In genomic region chr2:6322376-6322901, GRCm38 (mm10) we compare ENCODE assay signal across 8 mouse cellular contexts. TPM values are rescaled to one million over a fixed set of nuclear protein-coding genes. Genes with fewer than 3 reads are reported as not detected.
A peak's percentile ranks its signal among the peaks of the same experiment; 100 is the strongest.
DNase-seq lines count a peak whose midpoint lies in the region; ATAC-seq and TF ChIP-seq lines count a peak whose summit lies in the region.

Usp6nl (plus strand) TSS chr2:6322667.

- no peak for TF ChIP-seq CTCF in spleen, adult 2 months (IDR thresholded peaks at IDR 0.05; ENCODE audit: extremely low read depth, insufficient read depth, insufficient read length, insufficient replicate concordance)

- H3K4me2 ChIP-seq in embryonic facial prominence, embryonic 14.5 days (ENCODE audit: low read depth, low read length) = peak within 1 kb of the TSS; percentile 70
- H3K4me2 ChIP-seq in limb, embryonic 14.5 days (replicated peaks; ENCODE audit: low read depth, low read length, severe bottlenecking) = peak within 1 kb of the TSS; percentile 61
- peak within 1 kb of the TSS; percentile 82 for H3K4me2 ChIP-seq in midbrain, embryonic 16.5 days (ENCODE audit: low read length)

- H3K27ac ChIP-seq in embryonic facial prominence, embryonic 14.5 days (replicated peaks; ENCODE audit: low read depth, low read length) = peak within 1 kb of the TSS; percentile 97
- H3K27ac ChIP-seq in limb, embryonic 14.5 days (replicated peaks; ENCODE audit: low read depth, low read length) = peak within 1 kb of the TSS; percentile 98
- H3K27ac ChIP-seq in midbrain, embryonic 16.5 days (ENCODE audit: low read length) = peak within 1 kb of the TSS; percentile 94
- peak within 1 kb of the TSS; percentile 88 for H3K27ac ChIP-seq in spleen, adult 2 months (ENCODE audit: insufficient read depth, low read length)

- TF ChIP-seq POLR2A in limb, embryonic 14.5 days (IDR thresholded peaks at IDR 0.05; ENCODE audit: borderline replicate concordance, extremely low read depth, insufficient read depth, insufficient read length) = peak; percentile 74; the same call in 1 of the 2 replicates
- peak; percentile 53 for TF ChIP-seq POLR2A in spleen, adult 2 months (IDR thresholded peaks at IDR 0.05; ENCODE audit: low read depth, low read length)

- H3K9me3 ChIP-seq in embryonic facial prominence, embryonic 14.5 days (ENCODE audit: control insufficient read depth, low read length) = no peaks in the 10 kb centered on the region
- no peaks in the 10 kb centered on the region for H3K9me3 ChIP-seq in limb, embryonic 14.5 days (ENCODE audit: control insufficient read depth, low read length)
- H3K9me3 ChIP-seq in midbrain, embryonic 16.5 days (replicated peaks; ENCODE audit: control insufficient read depth, low read length, poor library complexity, severe bottlenecking) = no peaks in the 10 kb centered on the region

- WGBS in embryonic facial prominence, embryonic 14.5 days = under 1% methylated on average over 13 of the region's 75 CpGs
- WGBS in limb, embryonic 14.5 days = 3% methylated on average over 45 of the region's 75 CpGs
- whole genome bisulfite sequencing in midbrain, embryonic 16.5 days = under 1% methylated on average over 59 of the region's 75 CpGs
- 2% methylated on average over 69 of the region's 75 CpGs for WGBS in spleen, adult 2 months

- ATAC-seq in embryonic facial prominence, embryonic 14.5 days (ENCODE audit: low read depth) = peak; percentile 88
- ATAC-seq in limb, embryonic 14.5 days (ENCODE audit: low FRiP score, low read depth) = peak; percentile 84
- ATAC-seq in midbrain, embryonic 16.5 days = peak; percentile 91

- H3K27me3 ChIP-seq in embryonic facial prominence, embryonic 14.5 days (replicated peaks; ENCODE audit: control insufficient read depth, insufficient read depth, low read length) = no peaks in the 10 kb centered on the region
- H3K27me3 ChIP-seq in limb, embryonic 14.5 days (ENCODE audit: control insufficient read depth, insufficient read depth, low read length) = no peaks in the 10 kb centered on the region
- no peaks in the 10 kb centered on the region for H3K27me3 ChIP-seq in midbrain, embryonic 16.5 days (ENCODE audit: control insufficient read depth, insufficient read depth, low read depth, low read length)
- no peaks in the 10 kb centered on the region for H3K27me3 ChIP-seq in spleen, adult 2 months (ENCODE audit: control insufficient read depth, insufficient read depth, low read length)

- peak; percentile 46 for DNase-seq in 416B (ENCODE audit: low read depth)
- peak; percentile 82 to 86 for DNase-seq in adrenal gland, postnatal 4 days (ENCODE audit: low spot score in 2 of 2)
- peak; percentile 88 for DNase-seq in embryonic facial prominence, embryonic 14.5 days (ENCODE audit: low spot score)
- peak; percentile 85 for DNase-seq in heart, adult 8-10 months (ENCODE audit: low spot score)
- DNase-seq in kidney, adult 9 months = peak; percentile 91
- DNase-seq in limb, embryonic 14.5 days (ENCODE audit: low spot score) = peak; percentile 78
- DNase-seq in spleen, adult 2 months (ENCODE audit: low read depth in 1 of 2, low spot score in 2 of 2) = peak in 1 of 2 experiments; percentile 82

- peak within 1 kb of the TSS; percentile 98 for H3K4me3 ChIP-seq in embryonic facial prominence, embryonic 14.5 days (ENCODE audit: low read depth, low read length)
- H3K4me3 ChIP-seq in limb, embryonic 14.5 days (replicated peaks; ENCODE audit: low read length) = peak within 1 kb of the TSS; percentile 95
- peak within 1 kb of the TSS; percentile 78 for H3K4me3 ChIP-seq in midbrain, embryonic 16.5 days (ENCODE audit: low read depth, low read length)
- H3K4me3 ChIP-seq in spleen, adult 2 months (ENCODE audit: extremely low read depth, insufficient read depth, insufficient read length) = peak within 1 kb of the TSS; percentile 80

- no peaks in the 10 kb centered on the region for H3K36me3 ChIP-seq in embryonic facial prominence, embryonic 14.5 days (ENCODE audit: control insufficient read depth, insufficient read depth, low read length)
- no peaks in the 10 kb centered on the region for H3K36me3 ChIP-seq in limb, embryonic 14.5 days (ENCODE audit: control insufficient read depth, insufficient read depth, low read length)
- no peaks in the 10 kb centered on the region for H3K36me3 ChIP-seq in midbrain, embryonic 16.5 days (ENCODE audit: control insufficient read depth, insufficient read depth, low read length)
- H3K36me3 ChIP-seq in spleen, adult 2 months (ENCODE audit: control insufficient read depth, insufficient read depth, low read length) = no peaks in the 10 kb centered on the region

- peak within 1 kb of the TSS; percentile 90 for H3K9ac ChIP-seq in embryonic facial prominence, embryonic 14.5 days (ENCODE audit: low read depth, low read length)
- peak within 1 kb of the TSS; percentile 96 for H3K9ac ChIP-seq in limb, embryonic 14.5 days (ENCODE audit: low read depth, low read length, severe bottlenecking)
- peak within 1 kb of the TSS; percentile 84 for H3K9ac ChIP-seq in midbrain, embryonic 16.5 days (ENCODE audit: low read depth, low read length)

- H3K4me1 ChIP-seq in embryonic facial prominence, embryonic 14.5 days (ENCODE audit: control insufficient read depth, insufficient read depth, low read length) = peaks cover 29% of the 10 kb centered on the region
- H3K4me1 ChIP-seq in limb, embryonic 14.5 days (ENCODE audit: control insufficient read depth, insufficient read depth, low read length) = peaks cover 19% of the 10 kb centered on the region
- H3K4me1 ChIP-seq in midbrain, embryonic 16.5 days (ENCODE audit: control insufficient read depth, insufficient read depth, low read length) = peaks cover 24% of the 10 kb centered on the region
- peaks cover 2% of the 10 kb centered on the region; the same call in 1 of the 2 replicates for H3K4me1 ChIP-seq in spleen, adult 2 months (ENCODE audit: control insufficient read depth, insufficient read depth, insufficient read length)

RNA-seq across cellular contexts. Expression of gene Usp6nl, which starts in this region (rescaled TPM):
- 10 to 100 TPM; 40.1 to 44.0 TPM for total RNA-seq in adrenal gland, postnatal 4 days (2021)
- 8.0 and 8.5 TPM in 2 replicates for polyA plus RNA-seq in embryonic facial prominence, embryonic 14.5 days (2014; fragmentation: Nextera tagmentation; extraction: Ambion mirVana)
- 1 to 10 TPM; 5.1 to 6.8 (median 5.5) TPM for total RNA-seq in heart, adult 8-10 months (2022)
- polyA plus RNA-seq in limb, embryonic 14.5 days (2012; rRNA removed) = 11.8 and 11.9 TPM in 2 replicates
- polyA plus RNA-seq in limb, embryonic 14.5 days (2014; fragmentation: Nextera tagmentation; extraction: Ambion mirVana) = 7.5 and 11.5 TPM in 2 replicates
- 6.2 and 7.3 TPM in 2 replicates for polyA plus RNA-seq in midbrain, embryonic 16.5 days (2015; fragmentation: Nextera tagmentation; extraction: Ambion mirVana)
- polyA plus RNA-seq in spleen, adult 2 months (2012; rRNA removed) = 6.8 and 6.9 TPM in 2 replicates

Comparison
In these comparisons a context has a peak if more than half of its experiments do, and no peak if none do; other contexts are left out.
1. RNA of gene Usp6nl (total RNA-seq): 40.1 to 44.0 TPM in adrenal gland, postnatal 4 days; 5.1 to 6.8 TPM in heart, adult 8-10 months; every median in the first group is over 4 times any median in the second.
2. Peak in every context shown above with its lines, with median percentiles within 50 percentile points of each other: ATAC-seq, H3K27ac ChIP-seq, H3K4me2 ChIP-seq, H3K4me3 ChIP-seq and H3K9ac ChIP-seq.